Mouse (Mus musculus): ENCODE measurements around the gene Rnf34. TPM values are rescaled to one million over a fixed set of nuclear protein-coding genes. Genes with fewer than 3 reads are reported as not detected.

Rnf34 gene
- polyA plus RNA-seq, 1 experiment from 2014 or later = 32.6 TPM

DNA sequence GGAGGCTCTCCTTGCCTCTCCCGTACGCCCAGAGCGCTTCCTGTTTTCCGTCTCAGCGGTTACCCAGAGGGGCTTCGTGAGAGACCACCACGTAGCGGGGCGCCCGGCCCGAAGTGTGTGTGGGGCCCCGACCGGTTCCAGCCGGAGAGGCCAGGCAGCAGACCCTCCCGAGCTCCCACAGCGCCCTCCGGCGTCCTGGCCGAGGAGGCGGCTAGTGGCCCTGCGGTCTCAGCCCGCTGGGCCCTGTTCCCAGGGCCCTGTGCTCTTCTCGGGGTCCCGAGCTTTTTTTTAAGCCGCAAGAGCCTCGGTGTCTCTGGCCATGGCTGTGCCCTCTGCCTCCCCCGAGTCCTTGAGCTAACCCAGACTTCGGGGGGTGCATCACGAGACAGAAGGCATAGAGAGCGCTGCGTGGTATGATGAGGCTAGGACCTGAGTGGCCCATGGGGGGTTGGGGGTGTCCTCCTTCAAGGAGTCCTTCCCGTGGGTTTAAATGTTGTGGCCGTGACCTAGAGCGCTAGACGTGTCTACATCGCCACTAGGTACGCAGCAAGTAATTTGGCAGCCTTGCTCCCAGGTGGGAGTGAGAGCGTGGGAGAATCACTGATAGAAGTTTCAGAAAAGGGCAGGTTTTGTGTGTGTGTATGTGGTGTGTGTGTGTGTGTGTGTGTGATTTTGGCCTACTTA lies 613 bp downstream of the Rnf34 start:
- H3K27me3 ChIP-seq (ENCODE audit: control insufficient read depth, insufficient read depth, low read length) = no peaks in the 10 kb centered on the region
- under 1% methylated on average over 38 of the region's 38 CpGs for WGBS
- no peaks in the 10 kb centered on the region for H3K9me3 ChIP-seq (replicated peaks; ENCODE audit: control insufficient read depth, low read length)
- ATAC-seq (replicated peaks; ENCODE audit: extremely low read depth, insufficient read depth, low FRiP score) = peak; percentile 68
- peak overlapping the region; percentile 75 for H3K4me2 ChIP-seq (ENCODE audit: low read depth, low read length)
- H3K4me1 ChIP-seq (ENCODE audit: control insufficient read depth, insufficient read depth, low read length) = peaks cover 14% of the 10 kb centered on the region
- peak overlapping the region; percentile 90 for H3K27ac ChIP-seq (ENCODE audit: low read length)
- H3K36me3 ChIP-seq (ENCODE audit: control insufficient read depth, insufficient read depth) = no peaks in the 10 kb centered on the region
- peak overlapping the region; percentile 71 for H3K4me3 ChIP-seq (ENCODE audit: low read length)
- peak overlapping the region; percentile 91 for H3K9ac ChIP-seq (ENCODE audit: low read length)

DNA sequence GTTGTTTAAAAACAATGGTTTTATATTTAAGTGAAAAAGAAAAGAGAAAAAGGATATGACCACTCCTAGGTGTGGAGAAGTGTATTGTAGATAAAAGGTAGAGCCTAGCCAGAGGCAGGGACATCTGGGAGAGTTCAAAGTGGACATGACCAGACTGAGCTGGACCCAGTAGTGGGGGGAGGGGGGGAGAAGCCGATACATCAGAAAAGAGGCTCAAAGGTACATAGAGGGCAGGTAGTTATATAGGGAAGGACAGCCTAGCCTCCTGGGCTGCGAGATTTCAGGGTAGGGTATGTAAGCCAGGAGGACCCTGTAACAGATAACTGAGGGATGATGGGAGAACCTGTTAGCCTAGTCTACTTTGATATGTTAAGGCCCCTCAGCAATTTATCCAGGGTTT lies 2.8 kb downstream of the Rnf34 start:
- no peak for ATAC-seq (replicated peaks; ENCODE audit: extremely low read depth, insufficient read depth, low FRiP score)
- WGBS = 57% methylated on average over 2 of the region's 2 CpGs
- no peak overlapping the region for H3K9ac ChIP-seq (ENCODE audit: low read length)
- H3K36me3 ChIP-seq (ENCODE audit: control insufficient read depth, insufficient read depth) = no peaks in the 10 kb centered on the region
- no peaks in the 10 kb centered on the region for H3K9me3 ChIP-seq (replicated peaks; ENCODE audit: control insufficient read depth, low read length)
- H3K27ac ChIP-seq (ENCODE audit: low read length) = no peak overlapping the region
- H3K27me3 ChIP-seq (ENCODE audit: control insufficient read depth, insufficient read depth, low read length) = no peaks in the 10 kb centered on the region
- peaks cover 14% of the 10 kb centered on the region for H3K4me1 ChIP-seq (ENCODE audit: control insufficient read depth, insufficient read depth, low read length)
- no peak overlapping the region for H3K4me2 ChIP-seq (ENCODE audit: low read depth, low read length)
- H3K4me3 ChIP-seq (ENCODE audit: low read length) = no peak overlapping the region

DNA sequence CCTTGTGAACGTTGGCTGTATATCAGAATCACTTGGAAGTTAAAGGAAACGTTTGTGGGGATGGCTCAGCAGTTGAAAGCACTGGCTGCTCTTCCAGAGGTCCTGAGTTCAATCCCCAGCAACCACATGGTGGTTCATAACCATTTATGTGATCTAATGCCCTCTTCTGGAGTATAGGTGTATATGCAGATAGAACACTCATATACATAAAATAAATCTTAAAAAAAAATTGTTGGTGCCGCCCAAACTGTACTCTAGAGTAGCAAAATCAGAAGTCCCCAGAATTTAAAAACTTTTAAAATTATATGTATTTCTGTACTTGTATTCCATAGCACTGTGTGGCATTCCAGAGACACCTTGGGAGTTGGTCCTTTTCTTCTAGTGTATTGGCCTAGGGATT lies 6.0 kb downstream of the Rnf34 start:
- no peak overlapping the region for H3K9ac ChIP-seq (ENCODE audit: low read length)
- H3K4me3 ChIP-seq (ENCODE audit: low read length) = no peak overlapping the region
- WGBS = 80% methylated on average over 3 of the region's 3 CpGs
- H3K9me3 ChIP-seq (replicated peaks; ENCODE audit: control insufficient read depth, low read length) = no peaks in the 10 kb centered on the region
- no peaks in the 10 kb centered on the region for H3K27me3 ChIP-seq (ENCODE audit: control insufficient read depth, insufficient read depth, low read length)
- no peak overlapping the region for H3K4me2 ChIP-seq (ENCODE audit: low read depth, low read length)
- ATAC-seq (replicated peaks; ENCODE audit: extremely low read depth, insufficient read depth, low FRiP score) = no peak
- no peak overlapping the region for H3K27ac ChIP-seq (ENCODE audit: low read length)
- H3K4me1 ChIP-seq (ENCODE audit: control insufficient read depth, insufficient read depth, low read length) = peaks cover 8% of the 10 kb centered on the region
- peaks cover 3% of the 10 kb centered on the region; the same call in 1 of the 2 replicates for H3K36me3 ChIP-seq (ENCODE audit: control insufficient read depth, insufficient read depth)

DNA sequence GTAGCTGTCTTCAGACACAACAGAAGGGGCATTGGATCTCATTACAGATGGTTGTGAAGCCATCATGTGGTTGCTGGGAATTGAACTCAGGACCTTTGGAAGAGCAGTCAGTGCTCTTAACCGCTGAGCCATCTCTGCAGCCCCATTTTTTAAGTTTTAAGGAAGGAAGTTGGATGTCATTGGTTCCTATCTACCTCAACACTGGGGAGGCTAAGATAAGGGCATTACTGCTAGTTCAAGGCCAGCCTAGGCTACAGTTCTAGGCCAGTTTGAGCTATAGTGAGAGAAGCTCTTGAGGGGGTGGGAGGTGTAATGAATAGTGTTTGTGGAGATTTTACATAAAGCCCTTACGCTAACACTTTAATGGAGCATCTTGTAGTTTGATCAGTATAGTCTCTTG lies 13.2 kb downstream of the Rnf34 start:
- WGBS = 93% methylated on average over 2 of the region's 2 CpGs
- H3K4me1 ChIP-seq (ENCODE audit: control insufficient read depth, insufficient read depth, low read length) = no peaks in the 10 kb centered on the region
- peaks cover 46% of the 10 kb centered on the region for H3K36me3 ChIP-seq (ENCODE audit: control insufficient read depth, insufficient read depth)
- no peaks in the 10 kb centered on the region for H3K9me3 ChIP-seq (replicated peaks; ENCODE audit: control insufficient read depth, low read length)
- no peak overlapping the region for H3K9ac ChIP-seq (ENCODE audit: low read length)
- no peak for ATAC-seq (replicated peaks; ENCODE audit: extremely low read depth, insufficient read depth, low FRiP score)
- no peak overlapping the region for H3K27ac ChIP-seq (ENCODE audit: low read length)
- H3K4me2 ChIP-seq (ENCODE audit: low read depth, low read length) = no peak overlapping the region
- H3K4me3 ChIP-seq (ENCODE audit: low read length) = no peak overlapping the region
- no peaks in the 10 kb centered on the region for H3K27me3 ChIP-seq (ENCODE audit: control insufficient read depth, insufficient read depth, low read length)

DNA sequence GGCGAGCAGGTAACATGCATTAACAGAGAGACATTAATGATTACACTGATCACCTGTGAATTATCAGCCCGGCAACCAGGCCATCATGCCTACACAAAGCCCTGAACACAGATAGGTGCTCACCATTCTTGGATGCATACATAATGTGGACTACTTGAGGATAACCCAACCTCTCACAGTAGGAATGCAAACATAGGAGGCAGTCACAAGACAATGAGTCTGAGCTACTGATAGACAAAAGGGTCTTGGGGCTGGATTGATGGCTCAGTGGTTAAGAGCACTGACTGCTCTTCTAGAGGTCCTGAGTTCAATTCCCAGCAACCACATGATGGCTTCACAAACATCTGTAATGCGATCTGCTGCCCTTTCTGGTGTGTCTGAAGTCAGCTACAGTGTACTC lies 22.8 kb downstream of the Rnf34 start:
- H3K36me3 ChIP-seq (ENCODE audit: control insufficient read depth, insufficient read depth) = peaks cover 40% of the 10 kb centered on the region
- H3K4me1 ChIP-seq (ENCODE audit: control insufficient read depth, insufficient read depth, low read length) = no peaks in the 10 kb centered on the region
- no peaks in the 10 kb centered on the region for H3K27me3 ChIP-seq (ENCODE audit: control insufficient read depth, insufficient read depth, low read length)
- ATAC-seq (replicated peaks; ENCODE audit: extremely low read depth, insufficient read depth, low FRiP score) = no peak
- no peak overlapping the region for H3K27ac ChIP-seq (ENCODE audit: low read length)
- no peaks in the 10 kb centered on the region for H3K9me3 ChIP-seq (replicated peaks; ENCODE audit: control insufficient read depth, low read length)
- 92% methylated on average over 3 of the region's 3 CpGs for WGBS
- H3K4me2 ChIP-seq (ENCODE audit: low read depth, low read length) = no peak overlapping the region
- H3K4me3 ChIP-seq (ENCODE audit: low read length) = no peak overlapping the region
- H3K9ac ChIP-seq (ENCODE audit: low read length) = no peak overlapping the region

DNA sequence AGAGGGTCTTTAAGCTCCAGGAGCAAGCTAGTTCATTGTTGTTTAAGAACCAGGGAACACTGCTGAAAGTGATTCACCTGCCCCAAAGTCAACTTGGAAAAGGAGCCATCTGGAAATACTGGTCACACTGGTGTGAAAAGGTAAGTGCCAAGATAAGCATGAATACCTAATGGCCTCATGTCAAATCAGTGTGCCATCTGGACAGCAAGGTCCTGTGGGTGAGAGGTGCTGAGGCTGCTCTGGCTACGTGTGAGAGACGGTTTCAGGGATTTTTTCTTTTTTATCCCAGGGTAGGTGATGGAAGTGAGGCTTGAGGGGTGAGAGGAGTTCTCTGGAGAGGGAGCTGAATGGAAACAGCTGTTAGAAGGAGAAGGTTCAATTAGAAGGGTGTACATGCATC lies 23.7 kb downstream of the Rnf34 start:
- Histone ChIP-seq H3K4me1 (ENCODE audit: control insufficient read depth, insufficient read depth, low read length) (no peaks in the 10 kb centered on the region), H3K9me3 (replicated peaks; ENCODE audit: control insufficient read depth, low read length) (no peaks in the 10 kb centered on the region), H3K9ac (ENCODE audit: low read length) (no peak overlapping the region), H3K36me3 (ENCODE audit: control insufficient read depth, insufficient read depth) (peaks cover 39% of the 10 kb centered on the region), H3K4me3 (ENCODE audit: low read length) (no peak overlapping the region), H3K4me2 (ENCODE audit: low read depth, low read length) (no peak overlapping the region), H3K27me3 (ENCODE audit: control insufficient read depth, insufficient read depth, low read length) (no peaks in the 10 kb centered on the region), H3K27ac (ENCODE audit: low read length) (no peak overlapping the region)
- 64% methylated on average over 2 of the region's 2 CpGs for WGBS
- ATAC-seq (replicated peaks; ENCODE audit: extremely low read depth, insufficient read depth, low FRiP score) = no peak

DNA sequence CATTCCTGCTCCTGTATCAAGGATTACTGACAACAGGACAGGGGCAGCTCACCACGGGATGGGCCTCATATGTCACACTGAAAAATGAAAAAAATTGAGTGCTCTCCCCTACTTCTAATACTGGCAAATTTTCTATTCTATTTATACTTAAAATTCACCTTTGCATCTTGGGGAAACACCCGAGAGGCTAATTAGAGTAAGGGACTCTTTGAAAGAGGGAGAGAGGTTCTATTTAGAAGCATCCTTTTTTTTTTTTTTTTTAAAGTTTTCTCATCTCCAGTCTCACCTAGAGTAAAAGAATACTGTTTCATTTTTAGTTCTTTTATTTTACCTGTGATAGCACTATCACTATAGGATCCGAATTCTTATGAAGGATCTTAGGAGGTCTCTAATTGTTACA lies 24.5 kb downstream of the Rnf34 start:
- Histone ChIP-seq H3K27me3 (ENCODE audit: control insufficient read depth, insufficient read depth, low read length) (no peaks in the 10 kb centered on the region), H3K36me3 (ENCODE audit: control insufficient read depth, insufficient read depth) (peaks cover 40% of the 10 kb centered on the region), H3K27ac (ENCODE audit: low read length) (no peak overlapping the region), H3K9ac (ENCODE audit: low read length) (no peak overlapping the region), H3K4me1 (ENCODE audit: control insufficient read depth, insufficient read depth, low read length) (no peaks in the 10 kb centered on the region), H3K9me3 (replicated peaks; ENCODE audit: control insufficient read depth, low read length) (no peaks in the 10 kb centered on the region), H3K4me2 (ENCODE audit: low read depth, low read length) (no peak overlapping the region), H3K4me3 (ENCODE audit: low read length) (no peak overlapping the region)
- ATAC-seq (replicated peaks; ENCODE audit: extremely low read depth, insufficient read depth, low FRiP score) = no peak
- WGBS = 80% methylated on average over 3 of the region's 3 CpGs

DNA sequence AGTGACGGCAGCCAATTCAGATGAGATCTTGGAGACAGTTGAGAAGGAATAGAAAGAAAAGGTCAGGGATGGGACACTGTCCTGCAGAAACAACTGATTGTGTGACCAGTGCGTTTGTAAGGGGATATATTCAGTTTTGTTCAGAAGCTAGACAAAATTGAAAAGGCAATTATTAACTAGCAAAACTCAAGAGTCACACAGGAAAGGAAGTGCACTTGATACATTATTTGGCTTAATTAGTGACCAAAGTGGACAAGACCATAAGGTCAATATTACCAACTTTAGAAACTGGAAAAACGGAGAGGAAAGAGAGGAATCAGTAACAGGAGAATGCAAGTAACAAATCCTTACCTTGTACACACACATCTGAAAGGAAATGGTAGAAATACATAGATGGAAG lies 26.8 kb downstream of the Rnf34 start:
- Histone ChIP-seq H3K9ac (ENCODE audit: low read length) (no peak overlapping the region), H3K4me1 (ENCODE audit: control insufficient read depth, insufficient read depth, low read length) (no peaks in the 10 kb centered on the region), H3K36me3 (ENCODE audit: control insufficient read depth, insufficient read depth) (peaks cover 38% of the 10 kb centered on the region), H3K4me3 (ENCODE audit: low read length) (no peak overlapping the region), H3K27me3 (ENCODE audit: control insufficient read depth, insufficient read depth, low read length) (no peaks in the 10 kb centered on the region), H3K9me3 (replicated peaks; ENCODE audit: control insufficient read depth, low read length) (no peaks in the 10 kb centered on the region), H3K4me2 (ENCODE audit: low read depth, low read length) (no peak overlapping the region), H3K27ac (ENCODE audit: low read length) (no peak overlapping the region)
- 78% methylated on average over 3 of the region's 3 CpGs for WGBS
- no peak for ATAC-seq (replicated peaks; ENCODE audit: extremely low read depth, insufficient read depth, low FRiP score)

DNA sequence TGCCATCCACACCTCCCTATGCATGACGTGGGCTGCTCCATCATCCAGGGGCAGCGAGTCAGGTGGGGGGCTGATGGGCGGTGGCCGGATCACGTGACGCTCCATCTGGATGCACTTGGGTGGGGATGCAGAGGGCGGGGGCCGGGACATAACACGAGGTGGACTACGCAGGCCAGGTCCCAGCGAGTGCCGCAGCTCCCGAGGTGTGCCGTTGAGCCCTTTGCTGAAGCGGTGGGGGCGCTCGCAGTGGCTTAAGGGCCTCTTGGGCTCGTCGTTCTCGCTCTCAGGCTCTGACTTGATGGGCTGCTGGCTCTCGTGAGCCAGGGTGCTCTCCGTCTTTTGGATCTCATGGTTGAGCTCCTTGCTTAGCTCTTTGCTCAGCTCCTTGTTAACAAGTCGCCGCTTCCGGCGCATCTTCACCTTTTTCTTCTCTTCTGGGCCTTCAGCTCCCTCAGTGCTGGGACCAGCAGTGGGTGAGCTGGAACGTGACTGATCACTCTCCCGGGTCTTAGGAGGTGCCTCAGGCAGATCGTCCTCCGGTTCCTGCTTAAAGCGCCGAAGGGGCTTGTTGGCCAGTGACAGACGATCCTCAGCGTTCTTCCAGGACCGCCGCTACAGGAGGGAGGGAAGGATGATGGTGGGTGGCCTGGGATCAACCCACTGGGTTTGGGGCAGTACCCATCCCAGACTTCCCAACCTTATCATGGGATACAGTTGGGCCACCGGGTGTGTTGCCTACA lies 30.6 kb downstream of the Rnf34 start:
- Histone ChIP-seq H3K36me3 (ENCODE audit: control insufficient read depth, insufficient read depth) (peaks cover 26% of the 10 kb centered on the region), H3K4me2 (ENCODE audit: low read depth, low read length) (no peak overlapping the region), H3K27me3 (ENCODE audit: control insufficient read depth, insufficient read depth, low read length) (no peaks in the 10 kb centered on the region), H3K9me3 (replicated peaks; ENCODE audit: control insufficient read depth, low read length) (no peaks in the 10 kb centered on the region), H3K4me3 (ENCODE audit: low read length) (no peak overlapping the region), H3K9ac (ENCODE audit: low read length) (no peak overlapping the region), H3K27ac (ENCODE audit: low read length) (no peak overlapping the region), H3K4me1 (ENCODE audit: control insufficient read depth, insufficient read depth, low read length) (peaks cover 7% of the 10 kb centered on the region)
- 90% methylated on average over 37 of the region's 37 CpGs for WGBS
- no peak for ATAC-seq (replicated peaks; ENCODE audit: extremely low read depth, insufficient read depth, low FRiP score)

Measured in heart, embryonic 16.5 days (tissue).